Mouse (Mus musculus) v-Abl transformed pro-B cells (cell line): Measurements from ENCODE around the gene Wdtc1.

Experiments
- in situ Hi-C, 2 experiments: fragments of 400-800 bp; cut with MboI; formaldehyde crosslinking; loops; one replicate each; pipeline ENCODE4 v1.15.1; 2025; ENCODE audit not compliant: unreplicated experiment in 2 of 2

Gene Wdtc1

DNA sequence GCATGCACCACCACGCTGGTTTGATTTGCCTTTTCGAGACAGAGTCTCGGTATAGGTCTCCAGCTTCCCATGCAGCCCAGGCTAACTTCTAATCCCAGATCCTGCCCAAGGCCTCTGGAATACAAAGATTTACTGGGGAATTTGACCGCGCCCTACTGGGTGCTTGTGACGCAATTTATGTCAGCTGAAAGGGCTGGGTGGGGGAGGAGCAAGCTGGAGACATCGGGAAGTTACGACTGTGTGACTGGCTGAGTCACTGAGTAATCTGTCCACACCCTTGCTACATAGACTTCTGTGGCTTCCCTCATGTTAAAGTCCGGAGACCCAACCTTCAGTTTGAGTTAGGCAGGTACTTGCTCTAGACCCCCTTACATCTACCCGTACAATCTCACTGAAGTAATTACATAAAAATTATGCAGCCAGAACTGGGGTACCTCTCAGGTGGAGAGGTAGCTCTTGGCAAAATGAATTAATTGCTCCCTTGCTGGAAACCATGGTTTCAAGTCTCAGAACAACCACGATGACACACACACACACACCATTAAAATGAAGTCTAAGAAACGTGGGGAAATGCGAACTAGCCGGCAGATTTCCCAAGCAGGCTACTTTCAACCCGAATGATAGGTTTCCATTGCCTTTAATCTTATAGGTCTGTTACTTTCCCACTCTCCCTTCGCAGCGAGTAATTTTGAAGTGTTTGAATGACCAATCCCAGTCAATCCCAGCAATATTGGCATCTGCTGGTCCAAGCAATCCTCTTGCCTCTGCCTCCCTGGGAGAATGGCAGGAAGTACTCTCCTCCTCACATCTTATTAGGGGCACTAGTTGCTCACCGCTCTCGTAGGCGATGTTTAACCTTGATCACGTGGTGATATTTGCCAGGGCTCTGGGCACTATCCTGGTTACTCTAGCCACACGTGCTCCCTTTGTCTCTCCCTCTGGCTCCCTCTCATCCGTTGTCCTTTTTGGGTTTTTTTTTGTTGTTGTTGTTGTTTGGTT, at the start of gene Wdtc1:
Wdtc1 (minus strand) TSS at position 115 of the 999 bp plus-strand sequence.
- in situ Hi-C loops, result no loop called here

DNA sequence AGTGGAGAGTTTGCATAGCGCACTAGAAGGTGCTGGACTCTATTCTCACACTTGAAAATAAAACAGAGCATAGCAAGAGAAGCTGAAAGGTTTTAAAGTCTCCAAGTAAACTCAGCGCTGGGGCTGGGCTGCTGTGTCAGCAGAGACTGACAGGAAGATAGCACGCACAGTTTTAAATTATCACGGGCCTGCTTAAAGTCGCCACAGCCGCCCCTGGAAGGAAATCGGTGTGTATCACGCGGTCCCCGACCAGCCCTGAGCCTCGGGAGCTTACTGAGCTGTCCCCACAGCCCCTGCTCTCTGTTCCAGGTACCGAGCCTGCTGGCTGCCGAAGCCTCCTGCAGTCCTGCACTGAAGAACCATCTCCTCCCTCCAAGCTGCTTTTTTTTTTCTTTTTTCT, 48.7 kb upstream of the Wdtc1 start:
- in situ Hi-C loops, result no loop called here

DNA sequence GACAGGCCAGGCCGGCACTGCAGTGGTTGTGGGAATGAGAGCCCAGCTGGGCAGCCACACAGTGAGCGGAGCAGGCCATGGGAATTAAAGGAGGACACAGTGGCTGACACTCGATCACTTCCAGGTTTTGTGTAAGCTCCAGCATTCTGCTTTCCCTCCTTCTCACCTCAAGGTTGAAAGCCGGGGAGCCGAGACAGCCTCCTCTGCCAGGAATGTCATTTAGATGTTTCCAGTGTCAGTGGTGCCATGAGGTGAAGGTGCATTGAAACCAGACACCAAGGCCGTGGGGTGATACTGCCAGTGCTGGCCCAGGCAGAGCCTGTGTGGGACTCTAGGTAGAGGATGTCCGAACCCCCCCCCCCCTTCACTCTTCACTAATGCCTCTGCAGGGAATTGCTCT, 46.8 kb upstream of the Wdtc1 start:
- in situ Hi-C loops, result no loop called here

DNA sequence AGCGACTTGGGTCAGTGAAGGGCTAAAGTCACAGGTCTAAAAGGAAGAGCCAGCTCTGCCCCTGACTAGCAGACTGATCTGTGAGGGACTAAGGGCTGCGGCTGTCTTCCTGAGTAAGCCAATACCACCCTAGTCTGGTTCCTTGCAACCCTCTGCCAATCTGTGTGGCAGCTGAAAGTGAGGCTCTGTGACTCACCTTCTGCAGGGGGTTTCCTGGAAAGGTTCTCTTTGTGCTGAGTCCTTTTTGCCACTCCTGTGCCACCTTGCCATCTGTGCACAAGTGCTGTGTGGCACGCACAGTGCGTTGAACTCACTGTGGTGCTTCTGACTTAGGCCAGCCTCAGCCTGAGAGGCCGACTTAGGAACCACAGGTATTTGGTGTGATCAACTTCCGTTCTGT, 46.2 kb upstream of the Wdtc1 start:
- in situ Hi-C loops, result no loop called here

DNA sequence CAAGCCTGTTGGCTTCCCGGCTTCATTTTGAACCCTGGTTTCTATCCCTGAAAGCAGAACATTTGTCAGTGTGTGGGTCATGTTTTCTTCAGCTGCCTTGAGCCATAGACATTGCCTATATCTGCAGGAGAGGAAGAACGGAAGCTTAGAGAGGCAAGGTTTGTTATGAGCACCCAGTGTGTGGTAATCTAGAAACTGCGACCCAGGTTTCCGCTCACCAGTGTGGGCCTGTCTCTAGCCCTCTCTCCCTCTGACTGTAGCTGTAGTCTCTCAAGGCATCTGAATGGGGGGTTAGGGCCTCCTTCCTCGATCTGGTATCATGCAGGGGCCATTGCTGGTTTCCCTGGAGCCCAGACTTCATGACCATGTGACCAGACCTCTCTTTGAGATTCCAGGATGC, 45.3 kb upstream of the Wdtc1 start:
- in situ Hi-C loops, result no loop called here

DNA sequence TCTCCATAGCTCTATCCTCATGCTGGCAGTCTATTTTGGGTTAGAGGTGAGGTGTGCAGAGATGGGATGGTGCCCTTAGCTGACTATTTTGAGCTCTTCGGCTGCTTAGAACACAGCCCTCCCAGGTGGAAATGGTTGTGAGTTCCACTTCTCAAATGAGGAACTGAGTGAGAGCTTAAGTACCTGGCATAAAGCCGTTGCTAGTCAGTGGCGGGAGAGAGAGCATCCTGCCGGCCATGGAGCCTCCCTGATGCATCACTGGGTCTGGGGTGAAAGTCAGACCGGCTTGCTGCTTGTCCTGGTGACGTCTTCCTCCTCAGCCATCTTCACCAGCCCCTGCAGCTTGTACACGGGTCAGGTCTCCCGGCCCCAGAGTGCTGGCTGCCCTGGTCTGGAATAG, 44.7 kb upstream of the Wdtc1 start:
- in situ Hi-C loops, result no loop called here

DNA sequence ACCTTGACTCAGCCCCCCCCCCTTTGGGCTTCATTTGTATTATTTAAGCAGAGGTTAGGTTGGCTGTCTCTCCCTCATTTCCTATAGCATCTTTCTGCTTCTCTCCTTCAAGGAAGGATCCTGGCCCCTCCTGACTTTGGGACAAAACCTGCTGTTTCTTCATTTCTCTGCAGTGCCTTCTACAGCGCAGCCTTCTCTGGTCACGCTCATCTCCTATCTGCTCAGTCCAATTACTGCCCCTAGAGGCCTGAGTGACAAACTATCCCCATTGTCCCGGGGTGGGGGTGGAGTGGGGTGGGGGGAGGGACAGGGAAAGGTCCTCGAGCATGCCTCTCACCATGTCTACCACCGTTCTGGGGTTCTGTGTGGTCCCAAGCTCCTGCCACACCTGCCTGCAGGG, 44.0 kb upstream of the Wdtc1 start:
- in situ Hi-C loops, result no loop called here

DNA sequence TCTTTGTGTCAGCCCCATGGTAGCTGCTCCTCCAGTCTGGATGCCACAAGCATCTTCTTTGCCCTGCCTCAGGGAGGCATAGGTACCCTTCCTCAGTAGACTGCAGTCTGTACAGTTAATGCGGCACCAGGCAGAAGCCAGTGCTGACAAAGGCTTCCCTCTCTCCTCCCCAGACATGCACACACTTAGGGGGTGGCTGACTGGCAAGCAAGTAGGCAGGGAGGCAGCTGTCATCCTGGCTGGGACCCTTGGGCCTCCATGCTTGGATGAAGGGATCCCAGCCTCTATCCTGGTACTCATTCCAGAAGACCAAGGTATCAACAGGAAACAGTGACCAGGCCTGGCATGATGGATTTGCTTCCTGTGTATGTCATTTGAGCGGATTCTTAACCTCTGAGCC, 42.8 kb upstream of the Wdtc1 start:
- in situ Hi-C loops, result no loop called here

DNA sequence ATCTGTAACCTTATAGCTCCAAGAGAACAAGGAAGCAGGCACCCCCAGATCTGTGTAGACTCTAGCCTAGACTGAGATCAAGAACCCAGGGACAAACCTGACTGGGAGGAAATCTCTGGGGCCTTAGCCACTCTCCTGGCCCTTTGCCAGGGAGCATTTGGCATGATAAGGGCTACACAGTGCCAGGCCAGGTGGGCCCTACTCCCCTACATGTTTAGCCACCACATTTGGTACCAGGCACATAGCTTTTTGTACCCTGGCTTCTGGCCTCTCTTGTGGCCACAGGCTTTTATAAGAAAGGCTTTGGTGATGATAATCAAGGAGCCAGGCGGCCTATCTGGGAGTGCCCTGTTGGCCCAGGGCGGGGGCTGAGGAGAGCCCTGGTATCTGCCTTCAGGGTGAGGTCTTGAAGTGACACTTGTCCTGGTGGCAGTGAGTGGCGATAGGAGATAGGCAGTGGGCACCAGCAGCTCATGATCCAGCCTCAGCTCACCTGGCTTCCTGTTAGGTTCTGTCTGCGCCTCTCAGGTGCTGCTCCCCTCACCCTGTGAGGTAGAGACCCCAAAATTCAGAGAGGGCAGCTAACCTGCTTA, 41.8 kb upstream of the Wdtc1 start:
- in situ Hi-C loops, result no loop called here

DNA sequence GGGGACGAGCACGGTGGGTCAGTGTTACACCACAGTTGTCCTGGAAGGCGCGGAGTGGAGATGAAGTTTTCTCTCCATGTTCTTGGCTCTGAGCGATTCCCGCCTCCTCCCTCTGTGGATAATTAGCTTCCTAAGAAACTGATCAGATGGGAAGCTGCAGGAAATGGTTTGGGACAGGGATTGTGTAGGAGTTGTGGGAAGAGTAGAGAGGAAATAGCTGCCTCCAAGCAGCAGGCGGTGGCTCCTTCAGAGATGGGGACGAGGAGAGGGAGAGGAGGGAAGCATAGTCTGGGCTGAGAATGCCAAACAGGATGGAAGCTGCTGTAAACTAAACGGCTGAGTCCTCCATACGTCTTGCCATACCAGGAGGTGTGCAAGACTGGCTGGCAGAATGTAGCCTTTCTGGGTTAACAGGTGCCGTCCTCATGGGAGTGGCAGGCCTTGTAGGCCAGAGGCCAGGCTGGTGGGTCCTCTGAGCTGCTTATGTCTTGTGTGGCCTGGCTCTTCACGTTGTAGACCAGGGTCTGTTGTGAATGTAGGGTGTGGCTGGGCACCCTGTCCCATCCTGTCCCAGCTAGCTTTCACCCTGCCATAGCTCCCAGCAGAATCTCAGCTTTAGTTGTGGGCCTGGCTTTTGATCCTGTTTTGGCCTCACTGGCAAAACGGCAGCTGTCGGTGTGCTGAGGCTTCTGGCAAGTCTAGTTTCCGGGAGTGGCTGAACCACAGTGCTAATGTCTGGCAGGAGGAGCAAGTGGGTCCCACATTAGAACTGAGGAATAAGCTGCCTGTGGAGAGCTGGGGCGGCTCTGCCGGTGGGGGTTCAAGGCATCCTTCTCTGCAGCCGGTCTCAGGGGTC, 38.1 kb upstream of the Wdtc1 start:
- in situ Hi-C loops, result no loop called here

DNA sequence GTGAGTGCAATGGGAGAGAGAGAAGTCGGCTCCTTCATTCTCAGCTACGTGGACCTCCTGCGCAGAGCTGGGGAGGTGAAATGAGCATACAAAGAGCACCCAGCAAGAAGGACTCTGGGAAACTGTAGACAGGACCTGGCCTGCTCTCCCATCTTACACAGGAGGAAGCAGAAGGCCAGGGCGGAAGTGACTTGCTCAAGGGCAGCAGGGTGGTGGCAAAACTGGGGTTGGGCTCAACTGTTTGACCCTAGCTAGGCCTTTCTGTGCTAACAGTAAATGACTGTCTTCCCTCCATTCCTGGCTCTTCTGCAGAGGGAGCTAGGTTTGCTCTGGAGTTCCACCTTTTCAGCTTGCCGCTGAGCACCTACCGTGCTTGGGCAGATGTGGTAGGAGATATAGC, 37.3 kb upstream of the Wdtc1 start:
- in situ Hi-C loops, result no loop called here

DNA sequence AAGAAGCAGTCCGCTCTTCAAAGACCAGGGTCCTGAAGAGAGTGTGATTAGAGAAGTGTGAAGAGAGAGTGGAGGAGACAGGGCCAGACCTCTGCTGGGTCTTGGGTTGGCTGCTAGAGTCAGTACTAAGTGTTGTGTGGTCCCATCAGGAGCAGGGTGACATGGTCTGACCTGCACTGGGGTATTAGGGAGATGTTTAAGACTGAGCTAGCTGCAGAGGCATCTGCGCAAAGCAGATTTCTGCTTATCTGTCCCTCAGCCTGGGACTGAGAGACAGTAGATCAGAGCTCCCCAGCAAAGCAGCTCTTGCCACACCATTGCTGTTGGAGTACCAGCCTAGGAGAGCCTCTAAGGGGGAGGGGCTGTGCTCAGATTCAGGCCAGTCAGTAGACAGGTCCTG, 36.8 kb upstream of the Wdtc1 start:
- in situ Hi-C loops, result no loop called here

DNA sequence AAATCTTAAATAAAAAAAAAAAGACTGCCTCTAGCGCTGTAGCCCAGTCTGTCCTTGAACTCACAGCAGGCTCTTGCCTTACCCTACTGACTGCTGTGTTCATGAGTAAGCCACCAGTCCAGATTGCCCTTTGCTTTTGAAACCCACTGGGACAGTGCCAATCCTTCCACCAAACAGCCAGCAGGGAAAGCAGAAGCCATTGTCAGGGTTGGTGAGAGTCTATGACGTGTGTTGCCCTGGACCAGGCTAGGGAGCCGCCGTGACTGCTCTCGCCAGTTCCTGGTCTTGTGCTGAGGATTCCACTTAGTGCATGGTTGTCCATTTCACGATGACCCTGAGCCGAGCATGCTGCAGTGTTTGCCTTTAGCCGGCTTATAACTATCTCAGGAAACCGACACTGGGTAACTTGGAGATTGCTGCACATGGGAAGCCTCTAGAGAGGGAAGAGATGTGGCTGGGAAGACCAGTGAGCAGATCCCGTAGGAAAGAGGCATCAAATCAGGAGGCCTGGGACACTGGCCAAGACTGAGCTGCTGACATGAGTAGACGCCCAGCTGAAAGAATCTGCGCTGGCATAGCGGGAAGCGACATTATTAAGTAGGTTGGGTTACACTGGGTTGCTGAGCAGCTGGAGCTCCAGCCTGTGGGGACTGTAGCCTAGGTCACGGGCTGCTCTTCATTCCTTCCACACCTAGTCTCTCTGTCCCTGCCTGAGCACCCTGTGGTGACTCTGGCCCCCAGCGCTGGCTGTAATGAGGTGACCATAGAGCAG, 35.7 kb upstream of the Wdtc1 start:
- in situ Hi-C loops, result no loop called here

DNA sequence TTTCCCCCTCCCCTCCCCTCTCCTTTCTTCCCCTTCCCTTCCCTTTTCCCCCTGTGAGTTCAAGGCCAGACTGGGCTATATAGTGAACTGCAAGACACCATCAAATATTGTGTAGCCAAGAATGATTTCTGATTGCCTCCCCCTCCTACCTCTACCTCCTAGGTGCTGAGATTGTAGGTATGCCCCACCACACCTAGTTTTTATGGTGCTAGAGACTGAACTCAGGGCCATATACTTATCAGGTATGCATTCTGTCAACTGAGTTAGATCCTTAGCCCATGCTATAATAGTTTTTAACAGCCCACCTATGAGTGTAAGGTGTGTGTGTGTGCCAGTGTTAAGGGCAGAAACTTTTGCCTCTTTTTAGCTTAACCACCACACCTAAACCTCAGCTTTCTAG, 33.8 kb upstream of the Wdtc1 start:
- in situ Hi-C loops, result no loop called here

DNA sequence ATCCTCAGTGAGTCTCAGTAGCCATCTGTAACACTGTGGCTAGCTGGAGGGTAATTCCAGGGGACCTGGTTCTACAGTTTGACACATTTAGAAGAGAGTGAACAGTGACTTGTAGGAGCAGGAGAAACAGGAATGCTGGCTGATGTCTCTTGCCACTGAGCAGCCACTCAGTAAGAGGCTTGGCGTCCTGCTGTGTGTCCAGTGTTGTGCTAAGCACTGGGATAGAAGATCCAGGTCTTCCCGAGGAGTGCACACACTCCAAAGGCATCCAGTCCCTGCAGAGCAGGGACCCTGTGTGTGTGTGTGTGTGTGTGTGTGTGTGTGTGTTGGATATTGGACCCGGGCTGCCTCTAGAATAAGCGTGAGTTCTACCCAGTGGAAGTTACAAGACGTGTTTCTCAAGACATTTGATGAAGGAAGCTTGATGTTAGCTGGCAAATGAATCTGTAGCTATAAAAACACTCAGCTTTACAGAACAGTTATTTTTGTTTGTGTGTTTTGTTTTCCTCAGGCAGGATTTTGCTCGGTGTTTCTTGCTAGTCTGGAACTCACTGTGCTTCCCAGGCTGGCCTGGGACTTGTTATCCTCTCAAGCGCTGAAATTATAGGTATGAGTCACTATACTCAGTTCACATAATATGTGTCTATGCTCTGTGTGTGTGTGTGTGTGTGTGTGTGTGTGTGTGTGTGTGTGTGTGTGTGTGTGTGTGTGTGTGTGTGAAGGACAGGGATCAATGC, 32.9 kb upstream of the Wdtc1 start:
- in situ Hi-C loops, result no loop called here

DNA sequence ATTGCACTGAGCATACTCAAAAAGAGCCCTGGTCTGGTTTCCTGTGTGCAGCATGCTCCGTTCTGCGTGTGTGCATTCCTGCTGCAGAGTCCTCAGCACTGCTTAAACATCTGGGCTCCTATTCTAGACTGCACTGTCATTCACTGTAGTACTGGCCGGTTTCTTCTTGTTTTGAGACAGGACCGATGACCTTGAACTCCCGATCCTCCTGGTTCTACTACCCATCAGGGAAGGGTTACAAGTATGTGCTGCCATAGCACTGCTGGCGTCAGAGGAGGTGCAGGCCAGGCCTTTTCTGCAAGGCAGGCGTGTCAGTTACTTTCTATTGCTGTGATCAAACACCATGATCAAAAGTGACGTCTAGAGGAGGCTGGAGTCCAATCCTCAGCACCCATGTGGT, 27.9 kb upstream of the Wdtc1 start:
- in situ Hi-C loops, result no loop called here

DNA sequence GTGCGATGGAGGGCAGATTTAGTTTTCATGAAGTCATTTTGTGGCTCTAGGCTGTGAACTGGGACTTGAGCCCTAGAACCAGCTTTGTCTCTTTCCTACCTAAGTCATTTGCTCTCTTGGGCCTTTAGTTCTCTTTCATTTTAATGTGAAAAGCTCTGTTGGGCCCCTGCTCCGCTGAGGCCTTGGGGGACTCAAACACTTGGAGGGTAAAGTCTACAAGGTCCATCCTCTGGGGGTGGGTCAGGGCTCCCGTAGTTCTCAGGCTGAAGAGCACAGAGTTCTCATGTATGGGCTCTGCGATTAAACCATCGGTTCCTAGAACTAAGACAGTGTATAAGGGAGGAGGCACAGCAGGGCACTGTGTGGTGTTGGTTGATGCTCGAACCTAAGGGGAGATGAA, 27.3 kb upstream of the Wdtc1 start:
- in situ Hi-C loops, result no loop called here

DNA sequence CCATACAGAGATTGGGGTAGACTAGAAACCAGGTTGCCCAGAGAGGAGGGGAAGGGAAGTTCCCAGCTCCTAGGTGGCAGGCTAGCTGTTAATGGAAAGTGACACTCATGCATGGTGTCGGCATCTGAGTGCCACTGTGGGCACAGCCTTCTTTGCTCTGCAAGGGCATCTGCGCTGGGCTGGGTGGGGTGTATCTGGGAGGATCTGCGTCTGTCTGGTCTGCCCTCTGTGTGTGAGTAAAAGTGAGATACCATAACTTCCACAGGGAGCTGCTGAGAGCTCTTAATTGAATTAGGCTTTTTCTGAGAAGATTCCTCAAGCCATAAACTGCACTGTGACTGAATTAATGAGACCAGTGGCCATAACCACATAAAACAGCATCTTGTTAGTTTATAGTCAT, 26.6 kb upstream of the Wdtc1 start:
- in situ Hi-C loops, result no loop called here

DNA sequence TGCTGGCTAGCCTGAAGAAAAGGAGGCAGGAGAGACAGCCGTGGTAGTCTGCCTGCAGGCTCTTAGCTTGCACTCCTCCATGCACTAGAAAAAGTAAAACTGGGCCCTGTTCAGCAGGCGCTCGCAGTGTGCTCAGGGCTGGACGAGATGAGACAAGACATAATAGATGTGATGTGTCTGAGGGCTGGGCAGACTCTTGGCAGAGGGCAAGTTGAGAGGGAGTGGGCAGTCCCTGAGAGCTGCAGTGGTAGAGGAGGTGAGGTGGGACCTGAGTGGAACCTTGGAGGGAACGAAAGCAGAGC, 25.7 kb upstream of the Wdtc1 start:
- in situ Hi-C loops, result no loop called here
